Mouse (Mus musculus) stomach, embryonic 14.5 days (tissue): ENCODE results near the gene Dapl1. TPM values are rescaled to one million over a fixed set of nuclear protein-coding genes. Genes with fewer than 3 reads are reported as not detected.

Source experiments
- ATAC-seq: fragments of 200-750 bp; cut with Nextera tagmentation; 2 replicates; pipeline ENCODE4 v1.8.0; 2017; ENCODE audit warnings: low read depth, moderate TSS enrichment; ENCODE audit not compliant: insufficient number of reproducible peaks, insufficient read depth, low FRiP score
- H3K27ac ChIP-seq: fragments of 300-500 bp; sonication (generic); 2 replicates; pipeline ENCODE4 v1.5.1; 2014; ENCODE audit warnings: mild to moderate bottlenecking, low read length, moderate library complexity, mixed read lengths
- H3K27me3 ChIP-seq: fragments of 300-500 bp; sonication (generic); 2 replicates; pipeline ENCODE4 v1.6.1; 2014; ENCODE audit warnings: low read length, control low read depth, mixed read lengths; ENCODE audit not compliant: control insufficient read depth, insufficient read depth
- H3K36me3 ChIP-seq: fragments of 300-500 bp; sonication (generic); 2 replicates; pipeline ENCODE4 v1.6.1; 2014; ENCODE audit warnings: mild to moderate bottlenecking, control low read depth, low read length, moderate library complexity, mixed read lengths; ENCODE audit not compliant: control insufficient read depth, insufficient read depth
- H3K4me1 ChIP-seq: fragments of 300-500 bp; sonication (generic); 2 replicates; pipeline ENCODE4 v1.6.1; 2014; ENCODE audit warnings: low read length, control low read depth, mixed read lengths; ENCODE audit not compliant: control insufficient read depth, insufficient read depth
- H3K4me2 ChIP-seq: fragments of 300-500 bp; sonication (generic); replicated peaks from 2 replicates; pipeline ENCODE4 v1.6.1; 2014; ENCODE audit warnings: low read depth, low read length, control low read depth
- H3K4me3 ChIP-seq: fragments of 300-500 bp; sonication (generic); 2 replicates; pipeline ENCODE4 v1.5.1; 2014; ENCODE audit warnings: low read depth, low read length, control low read depth
- H3K9ac ChIP-seq: fragments of 300-500 bp; sonication (generic); replicated peaks from 2 replicates; pipeline ENCODE4 v1.6.1; 2014; ENCODE audit warnings: low read depth, mild to moderate bottlenecking, control low read depth, low read length, moderate library complexity, mixed read lengths
- H3K9me3 ChIP-seq: fragments of 300-500 bp; sonication (generic); 2 replicates; pipeline ENCODE4 v1.6.1; 2016; ENCODE audit warnings: low read depth, low read length, control low read depth; ENCODE audit not compliant: control insufficient read depth
- WGBS: fragments of 180-500 bp; shearing (Covaris S2); extraction: QIAGEN DNeasy Blood & Tissue Kit; methylation state at CpG from one replicate; pipeline ENCODE4 v1.1.7; 2014; 5-methylcytosine and 5-hydroxymethylcytosine counted together
- polyA plus RNA-seq: library from polyadenylated mRNA; unstranded; fragments of >200 nt; fragmentation: Nextera tagmentation; extraction: Ambion mirVana; gene quantifications from 2 replicates; pipeline ENCODE4 v1.2.1, GENCODE M21; 2014

Gene Dapl1
- 43.6 and 44.3 TPM in 2 replicates for polyA plus RNA-seq

DNA sequence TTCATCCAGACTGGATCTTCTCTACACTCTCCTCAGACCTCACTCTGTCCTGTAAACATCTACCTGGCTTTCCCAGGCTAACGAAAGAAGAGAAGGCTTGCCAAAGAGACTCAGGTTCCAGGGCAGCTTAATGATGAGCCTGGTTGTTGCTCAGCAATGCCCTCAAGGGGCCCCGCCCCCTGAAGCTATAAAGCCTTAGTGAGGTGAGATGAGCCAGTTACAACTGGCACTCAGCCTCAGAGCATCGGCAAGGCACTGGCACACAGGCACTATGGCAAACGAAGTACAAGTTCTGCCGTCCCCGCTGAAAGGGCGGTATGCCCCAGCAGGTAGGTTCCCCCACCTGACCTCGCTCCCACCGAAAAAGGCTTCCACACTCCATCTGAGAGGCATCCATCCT lies at the start of gene Dapl1:
TSS of gene Dapl1 (plus strand) at position 216 of the 400 bp plus-strand sequence.
- 71% methylated on average over 9 of the region's 9 CpGs for WGBS
- Histone ChIP-seq H3K4me3 (no peak within 1 kb of the TSS), H3K9me3 (no peaks in the 10 kb centered on the region), H3K27ac (peak within 1 kb of the TSS; percentile 67; the same call in 1 of the 2 replicates), H3K9ac (no peak within 1 kb of the TSS), H3K4me1 (0 out of 2 replicates have a peak, but pooled peaks cover 2% of the 10 kb centered on the region), H3K27me3 (no peaks in the 10 kb centered on the region), H3K36me3 (no peaks in the 10 kb centered on the region), H3K4me2 (no peak within 1 kb of the TSS)
- peak; percentile 20; the same call in 1 of the 2 replicates for ATAC-seq

DNA sequence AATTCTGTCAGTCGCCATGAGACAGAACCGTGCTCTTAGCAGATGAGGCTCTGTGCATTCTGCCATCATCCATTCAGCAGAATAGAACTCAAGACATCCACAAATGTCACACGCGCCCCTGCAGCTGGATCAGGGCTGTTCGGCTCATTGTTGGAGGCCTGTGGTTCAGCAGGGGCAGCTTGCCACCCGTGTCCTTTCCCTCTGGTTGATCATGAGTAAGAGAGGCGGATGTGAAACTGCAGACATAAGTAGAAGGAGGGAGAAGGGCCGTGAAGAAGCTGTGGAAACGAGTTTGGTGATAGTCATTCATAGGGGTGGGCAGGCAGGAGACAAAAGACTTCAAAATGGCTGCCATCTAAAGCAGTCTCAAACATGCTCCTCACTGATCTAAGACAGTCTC lies 49.6 kb upstream of the Dapl1 start:
- Histone ChIP-seq H3K27ac (no peak overlapping the region), H3K4me1 (peaks cover 3% of the 10 kb centered on the region; the same call in 1 of the 2 replicates), H3K4me2 (no peak overlapping the region), H3K36me3 (no peaks in the 10 kb centered on the region), H3K9me3 (no peaks in the 10 kb centered on the region), H3K4me3 (no peak overlapping the region), H3K9ac (no peak overlapping the region), H3K27me3 (no peaks in the 10 kb centered on the region)
- WGBS = 92% methylated on average over 9 of the region's 9 CpGs
- ATAC-seq = no peak

DNA sequence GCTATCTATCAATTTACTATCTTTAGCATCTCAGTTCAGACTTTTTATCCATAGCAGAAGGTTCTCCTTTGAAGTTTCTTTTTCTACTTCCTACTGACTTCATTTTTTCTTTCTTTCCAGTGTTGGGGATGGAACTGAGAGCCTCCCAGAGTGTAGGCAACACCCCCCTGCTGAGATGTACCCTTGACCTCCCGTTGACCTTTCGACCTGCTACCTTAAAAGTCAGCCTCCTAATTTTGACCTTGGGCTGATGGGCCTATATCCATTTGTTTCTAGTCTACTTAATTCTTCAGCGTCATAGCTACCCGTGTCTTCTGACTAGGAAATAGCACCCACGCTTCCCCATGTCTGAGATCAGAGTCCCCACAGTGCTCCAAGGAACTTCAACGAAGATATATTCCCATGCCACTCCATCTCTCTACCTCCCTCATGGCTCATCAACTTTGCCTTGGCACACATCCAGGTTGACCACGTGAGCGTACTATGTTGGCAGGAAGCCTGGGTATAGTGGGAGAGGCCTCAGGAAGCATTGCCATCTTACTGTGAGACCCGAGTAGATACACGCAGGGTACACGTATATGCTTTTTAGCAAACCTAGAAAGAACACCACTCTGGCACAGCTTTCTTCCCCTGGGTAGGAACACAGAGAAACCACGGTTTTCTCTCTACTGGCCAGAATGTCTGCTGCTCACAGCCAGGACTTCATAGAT lies 46.6 kb upstream of the Dapl1 start:
- Histone ChIP-seq H3K9ac (no peak overlapping the region), H3K9me3 (no peaks in the 10 kb centered on the region), H3K4me3 (no peak overlapping the region), H3K36me3 (no peaks in the 10 kb centered on the region), H3K27me3 (no peaks in the 10 kb centered on the region), H3K4me1 (peaks cover 3% of the 10 kb centered on the region; the same call in 1 of the 2 replicates), H3K27ac (no peak overlapping the region), H3K4me2 (0 out of 2 replicates have a peak overlapping the region, but pooled peaks have one; percentile 15)
- ATAC-seq = 0 out of 2 replicates have a peak, but pooled peaks have one; percentile 34
- 60% methylated on average over 12 of the region's 12 CpGs for WGBS

DNA sequence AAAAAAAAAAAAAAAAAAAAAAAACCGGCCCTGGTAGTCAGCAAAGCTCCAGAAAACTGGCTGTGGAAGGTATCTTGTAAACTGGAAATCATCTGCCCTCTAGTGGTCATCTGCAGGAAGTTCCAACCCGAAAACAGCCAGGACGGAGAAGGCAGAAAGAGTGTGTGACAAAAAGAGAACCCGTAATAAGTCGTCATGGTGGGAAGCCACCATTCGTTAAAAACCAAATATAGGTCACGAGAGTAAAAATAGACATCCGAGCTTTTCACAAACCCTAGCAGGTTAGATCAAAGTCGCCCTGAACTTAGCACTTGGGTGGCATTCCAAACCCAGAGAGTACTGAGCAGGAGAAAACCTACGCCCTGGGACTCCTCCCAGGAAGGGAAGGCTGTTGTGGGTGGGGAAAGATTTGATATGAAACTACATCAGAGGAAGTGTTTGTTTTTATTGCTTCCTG lies 45.9 kb upstream of the Dapl1 start:
- ATAC-seq = 0 out of 2 replicates have a peak, but pooled peaks have one; percentile 43
- Histone ChIP-seq H3K4me1 (peaks cover 3% of the 10 kb centered on the region; the same call in 1 of the 2 replicates), H3K36me3 (no peaks in the 10 kb centered on the region), H3K9me3 (no peaks in the 10 kb centered on the region), H3K27ac (no peak overlapping the region), H3K4me3 (no peak overlapping the region), H3K27me3 (no peaks in the 10 kb centered on the region), H3K9ac (no peak overlapping the region), H3K4me2 (peak overlapping the region; percentile 15; the same call in 1 of the 2 replicates)
- 9% methylated on average over 10 of the region's 10 CpGs for WGBS

DNA sequence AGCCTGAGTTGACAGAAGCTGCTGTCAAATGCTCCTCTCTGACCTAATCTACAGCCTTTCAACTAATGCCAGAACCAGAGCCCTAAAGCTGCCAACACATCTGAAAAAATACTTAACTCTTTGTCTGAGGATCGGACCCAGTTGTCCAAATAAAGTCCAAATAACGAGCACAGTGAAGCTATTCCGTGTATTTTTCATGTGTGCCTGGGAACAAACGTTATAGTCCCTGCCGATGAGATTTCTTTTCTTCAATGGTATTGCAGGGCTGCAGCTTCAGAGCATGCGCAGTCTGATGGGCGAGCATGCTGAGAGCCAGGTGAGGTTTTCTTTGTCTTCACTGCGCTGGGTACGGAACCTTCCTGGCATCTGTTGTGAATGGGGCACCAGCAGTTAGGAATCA lies 44.6 kb upstream of the Dapl1 start:
- Histone ChIP-seq H3K4me3 (no peak overlapping the region), H3K9ac (no peak overlapping the region), H3K36me3 (no peaks in the 10 kb centered on the region), H3K27ac (no peak overlapping the region), H3K9me3 (no peaks in the 10 kb centered on the region), H3K27me3 (no peaks in the 10 kb centered on the region), H3K4me2 (no peak overlapping the region), H3K4me1 (peaks cover 3% of the 10 kb centered on the region; the same call in 1 of the 2 replicates)
- WGBS = 86% methylated on average over 9 of the region's 9 CpGs
- ATAC-seq = no peak

DNA sequence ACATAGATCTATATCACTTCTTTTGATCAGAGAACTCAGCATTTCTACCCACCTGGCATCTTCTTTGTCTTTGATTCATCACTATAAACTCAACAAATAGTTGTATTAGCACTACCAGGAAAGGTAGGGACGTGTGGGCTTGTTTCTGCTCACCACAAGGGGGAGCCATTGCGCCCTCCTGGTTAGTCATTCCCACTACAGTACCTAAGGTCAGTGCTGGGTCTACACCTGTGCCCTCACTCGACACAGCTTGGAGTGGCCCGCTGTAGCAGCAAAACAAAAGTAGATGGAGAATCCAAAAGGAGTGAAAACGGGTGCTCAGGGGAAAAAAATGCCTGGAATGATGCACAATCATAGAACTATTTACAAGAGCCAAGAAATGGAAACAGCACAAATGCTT lies 44.0 kb upstream of the Dapl1 start:
- Histone ChIP-seq H3K27ac (no peak overlapping the region), H3K27me3 (no peaks in the 10 kb centered on the region), H3K4me2 (no peak overlapping the region), H3K36me3 (no peaks in the 10 kb centered on the region), H3K9ac (no peak overlapping the region), H3K4me3 (no peak overlapping the region), H3K4me1 (peaks cover 3% of the 10 kb centered on the region; the same call in 1 of the 2 replicates), H3K9me3 (0 out of 2 replicates have a peak, but pooled peaks cover 2% of the 10 kb centered on the region)
- 32% methylated on average over 5 of the region's 5 CpGs for WGBS
- ATAC-seq = no peak

DNA sequence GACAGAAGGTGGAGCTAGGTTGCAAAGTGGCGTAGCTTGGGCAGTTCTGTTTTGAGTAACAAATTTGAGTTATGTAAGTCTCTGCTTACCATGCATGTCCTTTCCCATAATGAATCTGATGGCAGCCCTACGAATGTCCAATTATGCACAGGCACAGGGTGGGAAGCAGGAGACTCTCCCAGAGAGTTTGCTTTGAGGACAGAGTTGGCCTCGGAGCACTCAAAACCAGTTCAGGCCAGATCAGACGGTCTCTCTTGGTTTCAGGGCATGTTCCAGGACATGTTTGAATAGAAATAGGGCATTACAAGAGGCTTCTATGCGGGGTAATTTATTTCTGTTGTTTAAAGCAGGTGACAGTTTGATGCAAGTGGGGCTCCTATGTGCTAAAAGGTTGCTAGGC lies 42.8 kb upstream of the Dapl1 start:
- no peak overlapping the region for H3K4me2 ChIP-seq
- no peak overlapping the region for H3K9ac ChIP-seq
- H3K27me3 ChIP-seq = no peaks in the 10 kb centered on the region
- H3K4me3 ChIP-seq = no peak overlapping the region
- no peak overlapping the region for H3K27ac ChIP-seq
- H3K4me1 ChIP-seq = peaks cover 3% of the 10 kb centered on the region; the same call in 1 of the 2 replicates
- no peak for ATAC-seq
- H3K9me3 ChIP-seq = 0 out of 2 replicates have a peak, but pooled peaks cover 2% of the 10 kb centered on the region
- WGBS = 76% methylated on average over 5 of the region's 5 CpGs
- no peaks in the 10 kb centered on the region for H3K36me3 ChIP-seq

DNA sequence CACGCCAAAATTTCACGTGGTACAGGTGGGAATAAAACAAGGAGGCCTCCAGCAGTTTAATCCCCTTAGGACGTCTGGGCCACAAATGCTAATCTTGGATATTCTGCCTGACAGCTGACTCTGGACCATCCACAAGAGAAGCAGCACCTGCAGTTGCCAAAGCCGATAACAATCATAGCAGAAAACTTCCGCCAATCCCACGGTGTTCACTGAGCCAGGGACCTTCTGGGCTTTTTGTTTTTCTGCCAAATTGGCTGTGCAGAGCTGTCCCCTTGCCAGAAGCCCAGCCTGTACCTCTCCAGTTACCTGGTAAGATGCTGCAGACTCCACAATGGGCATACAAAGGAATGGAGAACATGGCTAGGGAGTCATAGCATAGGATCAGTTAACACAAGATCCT lies 37.8 kb upstream of the Dapl1 start:
- H3K9me3 ChIP-seq = 0 out of 2 replicates have a peak, but pooled peaks cover 2% of the 10 kb centered on the region
- no peak overlapping the region for H3K9ac ChIP-seq
- H3K36me3 ChIP-seq = no peaks in the 10 kb centered on the region
- H3K27ac ChIP-seq = no peak overlapping the region
- no peak for ATAC-seq
- no peak overlapping the region for H3K4me3 ChIP-seq
- WGBS = 57% methylated on average over 6 of the region's 6 CpGs
- H3K4me1 ChIP-seq = no peaks in the 10 kb centered on the region
- no peak overlapping the region for H3K4me2 ChIP-seq
- H3K27me3 ChIP-seq = no peaks in the 10 kb centered on the region
